Comparison of ENCODE assay signal across 21 mouse cellular contexts in the genomic region with DNA sequence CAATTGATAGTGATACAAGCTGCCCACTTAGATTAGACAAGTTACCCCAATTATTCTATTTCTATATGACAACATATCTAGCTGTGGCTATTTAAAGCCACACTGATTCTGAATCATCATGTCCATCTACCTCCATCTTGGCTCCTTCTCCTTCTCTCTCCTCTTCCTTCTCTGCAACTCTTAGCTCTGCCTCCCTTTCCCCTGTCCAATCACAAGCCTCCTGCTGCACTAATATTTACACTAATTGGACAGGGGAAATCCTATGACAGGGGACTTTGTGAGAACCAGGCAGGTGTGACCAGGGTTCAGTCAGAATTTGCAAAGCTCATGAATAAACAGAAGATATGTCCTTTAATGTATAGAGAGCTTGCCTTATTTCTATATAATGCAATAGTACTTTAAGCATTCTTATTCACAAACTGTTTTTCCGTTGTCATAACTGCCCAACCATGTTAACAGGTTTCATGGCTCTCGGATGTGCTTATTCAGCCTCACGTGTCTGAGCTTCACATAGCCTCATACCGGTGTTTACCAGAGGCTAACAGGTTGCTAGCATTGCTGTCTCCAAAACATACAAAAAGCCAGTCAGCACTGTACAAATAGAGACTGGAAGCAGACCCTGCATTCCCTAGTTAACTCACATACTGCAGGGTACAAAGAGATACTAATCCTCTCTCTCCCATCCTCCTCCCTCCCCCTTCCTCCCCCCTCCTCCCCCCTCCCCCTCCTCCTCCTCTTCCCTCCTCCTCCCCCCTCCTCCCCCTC. TPM values are rescaled to one million over a fixed set of nuclear protein-coding genes. Genes with fewer than 3 reads are reported as not detected.
DNase-seq lines count a peak whose midpoint lies in the region; ATAC-seq and TF ChIP-seq lines count a peak whose summit lies in the region.
"Had no signal": no experiment of that assay in that cellular context is flagged by ENCODE, and none has a peak within 500 bp of the region (broad histone marks: within the 10 kb centered on the region; RNA-seq: fewer than 3 reads in every experiment).

No protein-coding gene starts in this region.

- H3K9ac ChIP-seq in hindbrain, postnatal 0 days (replicated peaks; ENCODE audit: low read length), result no peak overlapping the region
- no peak overlapping the region for H3K9ac ChIP-seq in hindbrain, embryonic 12.5 days
- H3K9ac ChIP-seq in midbrain, embryonic 13.5 days (replicated peaks), result no peak overlapping the region
- H3K9ac ChIP-seq in midbrain, embryonic 16.5 days (ENCODE audit: low read depth, low read length), result no peak overlapping the region
- no peak overlapping the region for H3K9ac ChIP-seq in midbrain, embryonic 15.5 days
- H3K9ac ChIP-seq: forebrain, postnatal 0 days; limb, embryonic 12.5 days; liver, embryonic 13.5 days; lung, embryonic 14.5 days had no signal

- no peak for DNase-seq in hindbrain, postnatal 0 days (ENCODE audit: low spot score)
- DNase-seq: adrenal gland, adult 8-10 months; cerebellum, postnatal 25 days; embryo, embryonic 11 days; forebrain, postnatal 0 days; heart, postnatal 10 days; liver, embryonic 13.5 days; right cerebral cortex, postnatal 25 days; thymus, postnatal 36 days had no signal

- H3K4me1 ChIP-seq in hindbrain, postnatal 0 days (ENCODE audit: insufficient read depth, low read length), result peaks cover 8% of the 10 kb centered on the region; the same call in 1 of the 2 replicates
- peaks cover 3% of the 10 kb centered on the region; the same call in 1 of the 2 replicates for H3K4me1 ChIP-seq in hindbrain, embryonic 12.5 days
- H3K4me1 ChIP-seq in midbrain, embryonic 13.5 days (replicated peaks), result no peaks in the 10 kb centered on the region
- no peaks in the 10 kb centered on the region for H3K4me1 ChIP-seq in midbrain, embryonic 16.5 days (ENCODE audit: control insufficient read depth, insufficient read depth, low read length)
- 0 out of 2 replicates have a peak, but pooled peaks cover 3% of the 10 kb centered on the region for H3K4me1 ChIP-seq in midbrain, embryonic 15.5 days

- no peak overlapping the region for H3K4me2 ChIP-seq in hindbrain, postnatal 0 days (ENCODE audit: low read depth, low read length)
- H3K4me2 ChIP-seq in hindbrain, embryonic 12.5 days (replicated peaks), result no peak overlapping the region
- no peak overlapping the region for H3K4me2 ChIP-seq in midbrain, embryonic 13.5 days (replicated peaks)
- no peak overlapping the region for H3K4me2 ChIP-seq in midbrain, embryonic 16.5 days (ENCODE audit: low read length)
- H3K4me2 ChIP-seq in midbrain, embryonic 15.5 days, result no peak overlapping the region
- H3K4me2 ChIP-seq: heart, embryonic 11.5 days; limb, embryonic 12.5 days; liver, embryonic 13.5 days; lung, embryonic 14.5 days had no signal

- no peak overlapping the region for H3K4me3 ChIP-seq in hindbrain, postnatal 0 days (ENCODE audit: low read length)
- H3K4me3 ChIP-seq in hindbrain, embryonic 12.5 days, result no peak overlapping the region
- no peak overlapping the region for H3K4me3 ChIP-seq in midbrain, embryonic 13.5 days (replicated peaks)
- H3K4me3 ChIP-seq in midbrain, embryonic 16.5 days (ENCODE audit: low read depth, low read length), result no peak overlapping the region
- H3K4me3 ChIP-seq in midbrain, embryonic 15.5 days, result no peak overlapping the region
- H3K4me3 ChIP-seq: limb, embryonic 12.5 days; liver, embryonic 13.5 days had no signal

- H3K36me3 ChIP-seq in hindbrain, postnatal 0 days (ENCODE audit: insufficient read depth, low read length), result no peaks in the 10 kb centered on the region
- no peaks in the 10 kb centered on the region for H3K36me3 ChIP-seq in hindbrain, embryonic 12.5 days
- no peaks in the 10 kb centered on the region for H3K36me3 ChIP-seq in midbrain, embryonic 13.5 days
- H3K36me3 ChIP-seq in midbrain, embryonic 16.5 days (ENCODE audit: control insufficient read depth, insufficient read depth, low read length), result no peaks in the 10 kb centered on the region
- no peaks in the 10 kb centered on the region for H3K36me3 ChIP-seq in midbrain, embryonic 15.5 days (replicated peaks)
- H3K36me3 ChIP-seq: limb, embryonic 12.5 days; liver, embryonic 13.5 days had no signal

- 91% methylated on average over 4 of the region's 4 CpGs for WGBS in hindbrain, postnatal 0 days
- 88% methylated on average over 4 of the region's 4 CpGs for WGBS in hindbrain, embryonic 12.5 days
- WGBS in midbrain, embryonic 13.5 days, result 87% methylated on average over 4 of the region's 4 CpGs
- WGBS in midbrain, embryonic 16.5 days, result 80% methylated on average over 4 of the region's 4 CpGs
- WGBS in midbrain, embryonic 15.5 days, result 84% methylated on average over 4 of the region's 4 CpGs

- TF ChIP-seq CTCF in hindbrain, postnatal 0 days (IDR thresholded peaks at IDR 0.05; ENCODE audit: low read depth), result no peak

- ATAC-seq in hindbrain, postnatal 0 days, result 0 out of 2 replicates have a peak, but pooled peaks have one; percentile 40
- no peak for ATAC-seq in hindbrain, embryonic 12.5 days (ENCODE audit: low FRiP score)
- 0 out of 2 replicates have a peak, but pooled peaks have one; percentile 14 for ATAC-seq in midbrain, embryonic 13.5 days
- ATAC-seq in midbrain, embryonic 16.5 days, result no peak
- 0 out of 2 replicates have a peak, but pooled peaks have one; percentile 37 for ATAC-seq in midbrain, embryonic 15.5 days (replicated peaks)
- ATAC-seq in erythroid progenitor cell, adult 5-6 weeks (replicated peaks; ENCODE audit: low FRiP score, poor library complexity, severe bottlenecking), result no peak
- no peak for ATAC-seq in cerebellum, adult (ENCODE audit: insufficient number of reproducible peaks, low FRiP score, low TSS enrichment)
- ATAC-seq: forebrain, postnatal 0 days; Patski had no signal

- no peaks in the 10 kb centered on the region for H3K9me3 ChIP-seq in hindbrain, postnatal 0 days (ENCODE audit: low read length)
- H3K9me3 ChIP-seq in hindbrain, embryonic 12.5 days (replicated peaks), result no peaks in the 10 kb centered on the region
- no peaks in the 10 kb centered on the region for H3K9me3 ChIP-seq in midbrain, embryonic 13.5 days
- H3K9me3 ChIP-seq in midbrain, embryonic 16.5 days (replicated peaks; ENCODE audit: control insufficient read depth, low read length, poor library complexity, severe bottlenecking), result no peaks in the 10 kb centered on the region
- H3K9me3 ChIP-seq in midbrain, embryonic 15.5 days, result no peaks in the 10 kb centered on the region
- H3K9me3 ChIP-seq: limb, embryonic 12.5 days; liver, embryonic 13.5 days had no signal

- H3K27ac ChIP-seq in hindbrain, postnatal 0 days, result no peak overlapping the region
- H3K27ac ChIP-seq in hindbrain, embryonic 12.5 days, result no peak overlapping the region
- H3K27ac ChIP-seq in midbrain, embryonic 13.5 days, result no peak overlapping the region
- H3K27ac ChIP-seq in midbrain, embryonic 16.5 days (ENCODE audit: low read length), result no peak overlapping the region
- no peak overlapping the region for H3K27ac ChIP-seq in midbrain, embryonic 15.5 days
- H3K27ac ChIP-seq: kidney, postnatal 0 days; limb, embryonic 12.5 days; liver, embryonic 13.5 days; macrophage had no signal

- no peaks in the 10 kb centered on the region for H3K27me3 ChIP-seq in hindbrain, postnatal 0 days (ENCODE audit: insufficient read depth, low read length)
- H3K27me3 ChIP-seq in hindbrain, embryonic 12.5 days, result no peaks in the 10 kb centered on the region
- H3K27me3 ChIP-seq in midbrain, embryonic 13.5 days, result no peaks in the 10 kb centered on the region
- no peaks in the 10 kb centered on the region for H3K27me3 ChIP-seq in midbrain, embryonic 16.5 days (ENCODE audit: control insufficient read depth, insufficient read depth, low read depth, low read length)
- no peaks in the 10 kb centered on the region for H3K27me3 ChIP-seq in midbrain, embryonic 15.5 days (replicated peaks)
- H3K27me3 ChIP-seq: limb, embryonic 12.5 days; liver, embryonic 13.5 days; Patski had no signal

RNA-seq across cellular contexts. Expression of gene Nemp2, which starts 50.2 kb away (rescaled TPM):
- total RNA-seq in hindbrain, postnatal 0 days (2014; rRNA removed), result 9.6 and 15.4 TPM in 2 replicates
- polyA plus RNA-seq in hindbrain, postnatal 0 days (2015; fragmentation: Nextera tagmentation; extraction: Ambion mirVana), result 4.4 and 4.5 TPM in 2 replicates
- polyA plus RNA-seq in hindbrain, embryonic 12.5 days (2016; fragmentation: Nextera tagmentation; extraction: Ambion mirVana), result 10.7 and 12.0 TPM in 2 replicates
- polyA plus RNA-seq in midbrain, embryonic 13.5 days (2015; fragmentation: Nextera tagmentation; extraction: Ambion mirVana), result 7.7 and 8.0 TPM in 2 replicates
- polyA plus RNA-seq in midbrain, embryonic 16.5 days (2015; fragmentation: Nextera tagmentation; extraction: Ambion mirVana), result 5.0 and 5.6 TPM in 2 replicates
- polyA plus RNA-seq in midbrain, embryonic 15.5 days (2015; fragmentation: Nextera tagmentation; extraction: Ambion mirVana), result 5.3 and 5.4 TPM in 2 replicates
- 4.6 and 11.2 TPM in 2 replicates for total RNA-seq in erythroid progenitor cell, adult 5-6 weeks (2015; ENCODE audit: low replicate concordance)
- total RNA-seq in erythroid progenitor cell, adult 5-6 weeks (2017; ENCODE audit: low replicate concordance), result 3.1 and 4.5 TPM in 2 replicates

Comparison
In these comparisons a context has a peak if more than half of its experiments do, and no peak if none do; other contexts are left out.
1. ATAC-seq: peak in hindbrain, postnatal 0 days (single experiment), midbrain, embryonic 13.5 days (single experiment) and midbrain, embryonic 15.5 days (single experiment); none in hindbrain, embryonic 12.5 days (single experiment), midbrain, embryonic 16.5 days (single experiment), erythroid progenitor cell, adult 5-6 weeks (single experiment) and cerebellum, adult (single experiment).